Mouse (Mus musculus) R1 (cell line): Measurements from ENCODE around the gene Syce2.

Experiments
- DNase-seq: peaks from one replicate; pipeline ENCODE4 v3.0.0-alpha.2; 2018; ENCODE audit warnings: low read depth, low spot score

Gene Syce2

GRCm38 (mm10) chr8:84928456-84929306 is 56.8 kb downstream of the Syce2 start:
- peak; percentile 73 for DNase-seq

- no peak for DNase-seq
Measured at GRCm38 (mm10) chr8:84930582-84930981, 58.7 kb downstream of the Syce2 start.

GRCm38 (mm10) chr8:84933767-84934559 is 62.1 kb downstream of the Syce2 start:
- DNase-seq = no peak

GRCm38 (mm10) chr8:84934860-84935259 is 62.9 kb downstream of the Syce2 start:
- DNase-seq = peak; percentile 93

GRCm38 (mm10) chr8:84935489-84935888 is 63.6 kb downstream of the Syce2 start:
- DNase-seq = no peak

- no peak for DNase-seq
Measured at GRCm38 (mm10) chr8:84936041-84936961, 64.4 kb downstream of the Syce2 start.

- DNase-seq = peak; percentile 78
Measured at GRCm38 (mm10) chr8:84936962-84937546, 65.1 kb downstream of the Syce2 start, which contains the start of gene Mast1. Gene Mast1 (minus strand): TSS chr8:84937359.
